Mouse (Mus musculus) spleen, adult 2 months (tissue): ENCODE measurements around the gene Celsr1. TPM values are rescaled to one million over a fixed set of nuclear protein-coding genes. Genes with fewer than 3 reads are reported as not detected.

Experiments
- DNase-seq, 2 experiments: peaks; one replicate each; pipeline versions ENCODE4 v3.0.0 to v3.0.0-alpha.2; 2012 to 2021; ENCODE audit warnings: low spot score in 2 of 2, low read depth in 1 of 2
- H3K27ac ChIP-seq: fragments of 200-500 bp; 2 replicates; pipeline ENCODE4 v1.5.1; 2012; ENCODE audit warnings: low read length, inconsistent platforms; ENCODE audit not compliant: insufficient read depth
- H3K27me3 ChIP-seq: fragments of 200-500 bp; 2 replicates; pipeline ENCODE4 v1.6.1; 2012; ENCODE audit warnings: mild to moderate bottlenecking, moderate library complexity, low read length, inconsistent platforms; ENCODE audit not compliant: control insufficient read depth, insufficient read depth
- H3K36me3 ChIP-seq: fragments of 200-500 bp; 2 replicates; pipeline ENCODE4 v1.6.1; 2012; ENCODE audit warnings: mild to moderate bottlenecking, low read length, inconsistent platforms; ENCODE audit not compliant: control insufficient read depth, insufficient read depth
- H3K4me1 ChIP-seq: fragments of 200-500 bp; 2 replicates; pipeline ENCODE4 v1.6.1; 2011; ENCODE audit warnings: inconsistent platforms; ENCODE audit not compliant: control insufficient read depth, insufficient read depth, insufficient read length
- H3K4me3 ChIP-seq: fragments of 200-500 bp; 2 replicates; pipeline ENCODE4 v1.5.1; 2011; ENCODE audit warnings: mild to moderate bottlenecking, inconsistent platforms; ENCODE audit not compliant: insufficient read depth, insufficient read length; ENCODE audit errors: extremely low read depth
- CTCF ChIP-seq: fragments of 200-500 bp; IDR thresholded peaks from 2 replicates; pipeline ENCODE4 v1.5.1; 2011; ENCODE audit warnings: mild to moderate bottlenecking, inconsistent platforms; ENCODE audit not compliant: insufficient read depth, insufficient read length, insufficient replicate concordance; ENCODE audit errors: extremely low read depth
- POLR2A ChIP-seq: fragments of 200-500 bp; IDR thresholded peaks from 2 replicates; pipeline ENCODE4 v1.6.1; 2011; ENCODE audit warnings: low read depth, low read length, inconsistent platforms
- WGBS: fragments of 180-500 bp; shearing (Covaris S2); methylation state at CpG from one replicate; pipeline ENCODE4 v1.1.7; 2018; 5-methylcytosine and 5-hydroxymethylcytosine counted together
- polyA plus RNA-seq: library from polyadenylated mRNA; depleted of rRNA; stranded (reverse); fragments of >200 nt; gene quantifications from 2 replicates; pipeline ENCODE4 v1.2.3, GENCODE M21; 2012

Gene Celsr1
- polyA plus RNA-seq, 1 experiment: 7.4 TPM

GRCm38 (mm10) chr15:85994906-85995608 is 38.5 kb downstream of the Celsr1 start:
- no peaks in the 10 kb centered on the region for H3K27me3 ChIP-seq
- no peaks in the 10 kb centered on the region for H3K4me1 ChIP-seq
- no peak overlapping the region for H3K4me3 ChIP-seq
- no peak overlapping the region for H3K27ac ChIP-seq
- no peaks in the 10 kb centered on the region for H3K36me3 ChIP-seq
- WGBS: 90% methylated on average over 6 of the region's 6 CpGs
- TF ChIP-seq POLR2A (no peak), CTCF (no peak)
- no peak for DNase-seq

DNA sequence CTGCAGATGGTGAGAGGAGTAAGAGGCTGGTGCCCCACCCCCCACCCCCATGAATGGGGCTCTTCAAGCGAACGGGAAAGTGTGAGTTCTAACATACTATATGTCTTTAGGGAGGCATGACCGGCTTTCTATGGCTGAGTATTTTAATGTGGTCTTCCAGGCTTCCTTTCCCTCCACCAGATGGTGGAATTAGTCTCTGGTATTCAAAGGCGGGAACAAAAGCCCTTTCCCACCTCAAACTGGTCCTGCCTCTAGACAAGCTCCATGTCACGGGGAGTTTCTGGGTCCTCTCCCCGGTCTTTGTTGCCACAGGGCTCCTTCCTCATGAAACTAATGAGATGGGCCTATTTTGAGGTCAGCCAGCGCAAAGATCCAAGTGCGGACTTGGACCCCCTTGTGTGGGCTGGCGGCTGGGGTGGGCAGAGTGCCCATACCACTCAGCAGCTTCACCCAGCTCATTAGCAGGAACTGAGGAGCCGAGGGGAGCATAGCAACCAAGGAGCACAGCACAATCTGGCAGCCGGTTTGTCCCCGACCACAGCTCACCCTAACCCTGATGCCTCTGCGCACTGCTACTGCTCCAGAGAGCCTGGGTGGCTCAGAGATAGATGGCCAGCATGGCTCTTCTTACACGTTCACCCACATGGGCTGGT is 39.5 kb downstream of the Celsr1 start:
- H3K27me3 ChIP-seq: no peaks in the 10 kb centered on the region
- DNase-seq: no peak
- WGBS: 84% methylated on average over 14 of the region's 14 CpGs
- TF ChIP-seq CTCF (no peak), POLR2A (no peak)
- H3K4me3 ChIP-seq: no peak overlapping the region
- no peaks in the 10 kb centered on the region for H3K4me1 ChIP-seq
- H3K36me3 ChIP-seq: no peaks in the 10 kb centered on the region
- no peak overlapping the region for H3K27ac ChIP-seq

DNA sequence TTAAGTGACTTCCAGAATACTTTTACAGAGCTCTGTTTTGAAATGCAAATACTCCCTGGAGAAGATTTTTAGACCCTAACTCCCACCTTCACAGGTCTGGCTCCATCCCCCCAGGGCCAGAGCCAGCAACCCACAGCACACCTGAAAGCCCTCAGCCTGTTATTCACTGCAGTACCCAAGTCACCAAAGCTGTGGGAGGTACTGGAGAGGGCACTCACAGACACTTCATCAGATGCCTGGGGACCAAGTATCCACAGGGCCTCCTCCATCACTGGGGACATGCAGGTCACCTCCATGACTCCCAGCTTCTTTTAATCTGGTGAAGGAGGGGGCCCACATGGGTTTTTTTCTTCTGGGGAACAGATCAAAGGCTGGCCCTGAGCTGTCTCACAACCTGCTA is 40.2 kb downstream of the Celsr1 start:
- TF ChIP-seq CTCF (no peak), POLR2A (no peak)
- no peak for DNase-seq
- no peak overlapping the region for H3K27ac ChIP-seq
- H3K27me3 ChIP-seq: no peaks in the 10 kb centered on the region
- no peak overlapping the region for H3K4me3 ChIP-seq
- H3K36me3 ChIP-seq: no peaks in the 10 kb centered on the region
- H3K4me1 ChIP-seq: no peaks in the 10 kb centered on the region

- no peak overlapping the region for H3K4me3 ChIP-seq
- no peak for TF ChIP-seq POLR2A
- TF ChIP-seq CTCF: no peak
- no peaks in the 10 kb centered on the region for H3K4me1 ChIP-seq
- 69% methylated on average over 3 of the region's 3 CpGs for WGBS
- H3K36me3 ChIP-seq: no peaks in the 10 kb centered on the region
- H3K27me3 ChIP-seq: no peaks in the 10 kb centered on the region
- DNase-seq: no peak
- no peak overlapping the region for H3K27ac ChIP-seq
Observed at GRCm38 (mm10) chr15:85992125-85992495, 41.5 kb downstream of the Celsr1 start.

DNA sequence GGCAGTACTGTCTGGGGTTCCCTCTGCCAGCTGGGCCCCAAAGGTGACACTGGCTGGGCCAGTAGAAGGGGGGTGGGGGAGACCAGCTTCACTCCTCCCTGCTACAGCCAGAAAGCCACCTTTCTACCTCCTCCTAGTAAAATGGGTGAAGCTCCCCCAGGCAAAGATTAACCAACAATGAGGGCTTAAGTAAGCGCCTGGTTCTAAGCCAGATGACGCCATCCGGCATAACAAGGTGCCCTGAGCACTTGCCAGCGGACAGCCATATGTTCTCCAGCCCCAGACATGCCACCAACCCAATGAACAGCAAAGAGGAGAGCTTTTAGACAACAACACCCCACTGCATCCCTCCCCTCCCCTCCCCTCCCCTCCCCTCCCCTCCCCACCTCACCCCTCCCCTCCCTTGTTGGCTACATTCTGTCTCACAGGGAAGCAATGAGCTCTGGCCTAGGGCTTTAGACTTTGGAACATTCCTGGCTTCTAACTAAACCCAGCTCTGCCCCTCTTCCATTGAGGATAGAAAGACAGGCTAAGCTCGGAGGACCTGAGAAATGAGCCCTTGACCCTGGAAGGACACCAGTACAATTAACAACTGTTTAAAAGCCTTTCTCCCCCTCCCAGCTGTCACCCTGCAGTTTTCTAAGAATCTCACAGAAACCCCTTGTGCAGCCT is 42.0 kb downstream of the Celsr1 start:
- Histone ChIP-seq H3K27me3 (no peaks in the 10 kb centered on the region), H3K36me3 (no peaks in the 10 kb centered on the region), H3K27ac (no peak overlapping the region), H3K4me3 (no peak overlapping the region), H3K4me1 (no peaks in the 10 kb centered on the region)
- 86% methylated on average over 5 of the region's 5 CpGs for WGBS
- DNase-seq: no peak
- TF ChIP-seq POLR2A: no peak
- TF ChIP-seq CTCF: no peak

DNA sequence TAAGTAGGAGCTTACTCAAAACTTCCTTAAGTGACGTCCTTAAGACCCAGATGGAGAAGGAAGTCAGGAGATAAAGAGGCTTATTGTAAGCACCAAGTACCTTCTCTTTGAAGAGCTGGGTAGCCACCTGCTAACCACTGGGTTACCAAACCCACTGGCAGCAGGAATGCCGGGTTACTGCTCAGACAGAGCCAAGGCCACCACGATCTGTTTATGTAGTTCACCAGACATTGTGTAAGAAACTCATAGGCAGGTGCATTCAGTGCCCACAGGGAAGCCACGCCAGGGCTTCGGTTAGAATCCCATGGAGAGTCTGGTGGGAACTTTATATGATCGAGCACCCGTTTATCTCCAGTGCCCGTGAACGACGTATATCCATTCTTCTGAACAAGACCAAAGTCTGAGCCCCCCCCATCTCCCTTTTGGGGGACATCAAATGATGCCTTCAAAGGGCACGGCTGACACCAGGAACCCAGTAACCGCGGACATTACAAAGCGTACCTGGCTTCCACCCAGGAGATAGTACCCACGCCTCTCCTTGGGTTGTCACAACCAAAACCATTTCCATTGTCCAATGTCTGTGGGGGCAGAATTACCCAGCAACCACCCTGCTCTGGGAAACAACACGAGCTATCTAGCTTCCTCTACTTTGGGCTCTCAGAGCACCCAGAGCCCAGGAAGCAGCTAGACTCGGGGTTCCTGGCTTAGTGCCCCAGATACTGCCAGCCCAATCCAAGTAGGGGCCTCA is 42.7 kb downstream of the Celsr1 start:
- Histone ChIP-seq H3K36me3 (no peaks in the 10 kb centered on the region), H3K27ac (no peak overlapping the region), H3K4me3 (no peak overlapping the region), H3K4me1 (no peaks in the 10 kb centered on the region), H3K27me3 (no peaks in the 10 kb centered on the region)
- TF ChIP-seq POLR2A (no peak), CTCF (no peak)
- DNase-seq: no peak
- WGBS: 69% methylated on average over 17 of the region's 17 CpGs
